9 mouse cellular contexts compared by ENCODE assay signal in genomic region chr16:58476363-58476762, GRCm38 (mm10). TPM values are rescaled to one million over a fixed set of nuclear protein-coding genes. Genes with fewer than 3 reads are reported as not detected.
DNase-seq lines count a peak whose midpoint lies in the region; ATAC-seq and TF ChIP-seq lines count a peak whose summit lies in the region.
"Had no signal": no experiment of that assay in that cellular context is flagged by ENCODE, and none has a peak within 500 bp of the region (broad histone marks: within the 10 kb centered on the region; RNA-seq: fewer than 3 reads in every experiment).

No protein-coding gene starts in this region.

- H3K9me3 ChIP-seq in kidney, embryonic 15.5 days (replicated peaks), result no peaks in the 10 kb centered on the region

- H3K4me1 ChIP-seq in heart, adult 2 months (ENCODE audit: control insufficient read depth, insufficient read depth, low read length), result peaks cover 12% of the 10 kb centered on the region
- peaks cover 33% of the 10 kb centered on the region for H3K4me1 ChIP-seq in kidney, embryonic 15.5 days
- H3K4me1 ChIP-seq in cerebellum, adult 2 months (ENCODE audit: control insufficient read depth, insufficient read depth, low read length), result no peaks in the 10 kb centered on the region

- peak overlapping the region; percentile 51; the same call in 1 of the 2 replicates for H3K27ac ChIP-seq in layer of hippocampus, adult 2 months
- H3K27ac ChIP-seq in heart, adult 2 months, result peak overlapping the region; percentile 70
- peak overlapping the region; percentile 85 for H3K27ac ChIP-seq in kidney, embryonic 15.5 days
- H3K27ac ChIP-seq in cerebellum, adult 2 months (ENCODE audit: insufficient read depth, low read length), result no peak overlapping the region

- H3K4me2 ChIP-seq in kidney, embryonic 15.5 days, result no peak overlapping the region

- no peak for TF ChIP-seq CTCF in layer of hippocampus, adult 2 months (conservative IDR thresholded peaks at IDR 0.05)
- TF ChIP-seq CTCF in heart, adult 2 months (IDR thresholded peaks at IDR 0.05), result no peak
- no peak for TF ChIP-seq CTCF in cerebellum, adult 2 months (IDR thresholded peaks at IDR 0.05; ENCODE audit: borderline replicate concordance, insufficient read depth, low read depth, low read length)

- WGBS in heart, adult 2 months, result 25% methylated on average over 2 of the region's 2 CpGs
- 51% methylated on average over 2 of the region's 2 CpGs for WGBS in kidney, embryonic 15.5 days
- 74% methylated on average over 2 of the region's 2 CpGs for WGBS in cerebellum, adult 2 months

- 0 out of 2 replicates have a peak, but pooled peaks have one; percentile 16 for ATAC-seq in kidney, embryonic 15.5 days (replicated peaks; ENCODE audit: low FRiP score)
- ATAC-seq in megakaryocyte progenitor cell, adult 5-6 weeks (replicated peaks; ENCODE audit: poor library complexity), result peak; percentile 24
- no peak for ATAC-seq in cerebellum, adult (ENCODE audit: insufficient number of reproducible peaks, low FRiP score, low TSS enrichment)

- H3K27me3 ChIP-seq in heart, adult 2 months (ENCODE audit: control insufficient read depth, insufficient read depth, low read length), result no peaks in the 10 kb centered on the region
- H3K27me3 ChIP-seq in kidney, embryonic 15.5 days, result no peaks in the 10 kb centered on the region
- H3K27me3 ChIP-seq in cerebellum, adult 2 months (ENCODE audit: control insufficient read depth, insufficient read depth, low read length), result no peaks in the 10 kb centered on the region

- no peak for TF ChIP-seq POLR2A in heart, adult 2 months (IDR thresholded peaks at IDR 0.05; ENCODE audit: insufficient read depth, low read depth, low read length)
- TF ChIP-seq POLR2A in cerebellum, adult 2 months (IDR thresholded peaks at IDR 0.05; ENCODE audit: borderline replicate concordance, insufficient read depth, low read length), result no peak

- H3K4me3 ChIP-seq in layer of hippocampus, adult 2 months, result no peak overlapping the region
- H3K4me3 ChIP-seq in heart, adult 2 months, result no peak overlapping the region
- H3K4me3 ChIP-seq in kidney, embryonic 15.5 days (replicated peaks), result no peak overlapping the region
- no peak overlapping the region for H3K4me3 ChIP-seq in cerebellum, adult 2 months (replicated peaks; ENCODE audit: insufficient read depth, low read depth, low read length)

- peaks cover 47% of the 10 kb centered on the region for H3K36me3 ChIP-seq in heart, adult 2 months (ENCODE audit: control insufficient read depth, insufficient read depth, low read length)
- H3K36me3 ChIP-seq in kidney, embryonic 15.5 days, result peaks cover 56% of the 10 kb centered on the region

- peak; percentile 60; the same call in 1 of the 2 replicates for TF ChIP-seq EP300 in heart, adult 2 months (IDR thresholded peaks at IDR 0.05; ENCODE audit: insufficient read depth, low read depth, low read length)

- no peaks in the 10 kb centered on the region for H3K79me2 ChIP-seq in heart, adult 2 months (replicated peaks; ENCODE audit: control insufficient read depth, insufficient read depth, low read length)

- peak overlapping the region; percentile 49; the same call in 1 of the 2 replicates for H3K9ac ChIP-seq in heart, adult 2 months (ENCODE audit: low read depth, low read length)
- H3K9ac ChIP-seq in kidney, embryonic 15.5 days, result no peak overlapping the region

- intact Hi-C loops in heart, adult 2 months (cut with DNase I), result loop anchor here (2.0 kb wide), 2 partner anchors 20 to 36 kb away; no protein-coding TSS in a partner anchor

- no peak for DNase-seq in layer of hippocampus, adult 2 months (ENCODE audit: low spot score in 2 of 2)
- DNase-seq in layer of hippocampus, adult 18-20 months (ENCODE audit: low spot score in 2 of 2), result no peak
- peak; percentile 58 to 71 for DNase-seq in heart, adult 2 months
- DNase-seq in cerebellum, adult 2 months, result no peak
- no peak for DNase-seq in right cerebral cortex, postnatal 25 days
- DNase-seq: embryo, embryonic 11 days had no signal

RNA-seq across cellular contexts. Expression of gene St3gal6, which starts 47.7 kb away (rescaled TPM):
- total RNA-seq in layer of hippocampus, adult 2 months (2021), result 10 to 100 TPM; 13.0 to 17.4 TPM
- total RNA-seq in layer of hippocampus, adult 18-20 months (2021), result 10 to 100 TPM; 13.8 to 14.1 TPM
- total RNA-seq in heart, adult 2 months (2021), result 10 to 100 TPM; 37.7 to 47.0 TPM
- polyA plus RNA-seq in heart, adult 2 months (2012; rRNA removed), result 29.6 and 33.7 TPM in 2 replicates
- polyA plus RNA-seq in kidney, embryonic 15.5 days (2015; fragmentation: Nextera tagmentation; extraction: Ambion mirVana), result 71.9 and 75.2 TPM in 2 replicates
- total RNA-seq in megakaryocyte progenitor cell, adult 5-6 weeks (2015), result 2.8 and 4.5 TPM in 2 replicates
- total RNA-seq in megakaryocyte progenitor cell, adult 5-6 weeks (2017), result 4.0 and 8.0 TPM in 2 replicates
- polyA plus RNA-seq in cerebellum, adult 2 months (2012; rRNA removed), result 23.9 and 25.3 TPM in 2 replicates

Comparison
In these comparisons a context has a peak if more than half of its experiments do, and no peak if none do; other contexts are left out.
1. DNase-seq: peak in heart, adult 2 months (2 of 2); none in layer of hippocampus, adult 2 months (0 of 2), layer of hippocampus, adult 18-20 months (0 of 2), cerebellum, adult 2 months (0 of 2) and right cerebral cortex, postnatal 25 days (single experiment).